Mouse (Mus musculus) stomach, embryonic 15.5 days (tissue): ENCODE measurements at regions not wholly inside any gene's neighbourhood (a gene's known extent, or its start where the extent isn't known, plus 50 kb on each side); places are given as distances from the start of the nearest gene placed in this dataset.

Experiments
- ATAC-seq: fragments of 200-750 bp; cut with Nextera tagmentation; 2 replicates; pipeline ENCODE4 v1.8.0; 2017; ENCODE audit warnings: low read depth, moderate number of reproducible peaks, moderate TSS enrichment; ENCODE audit not compliant: insufficient read depth, low FRiP score
- H3K27ac ChIP-seq: fragments of 300-500 bp; sonication (generic); 2 replicates; pipeline ENCODE4 v1.5.1; 2015; ENCODE audit warnings: mild to moderate bottlenecking, inconsistent platforms
- H3K27me3 ChIP-seq: fragments of 300-500 bp; sonication (generic); replicated peaks from 2 replicates; pipeline ENCODE4 v1.6.1; 2015; ENCODE audit warnings: inconsistent platforms
- H3K36me3 ChIP-seq: fragments of 300-500 bp; sonication (generic); 2 replicates; pipeline ENCODE4 v1.6.1; 2015; ENCODE audit warnings: inconsistent platforms
- H3K4me1 ChIP-seq: fragments of 300-500 bp; sonication (generic); 2 replicates; pipeline ENCODE4 v1.6.1; 2015; ENCODE audit warnings: inconsistent platforms
- H3K4me2 ChIP-seq: fragments of 300-500 bp; sonication (generic); 2 replicates; pipeline ENCODE4 v1.6.1; 2015; ENCODE audit warnings: mild to moderate bottlenecking, inconsistent platforms
- H3K4me3 ChIP-seq: fragments of 300-500 bp; sonication (generic); replicated peaks from 2 replicates; pipeline ENCODE4 v1.5.1; 2015; ENCODE audit warnings: inconsistent platforms
- H3K9ac ChIP-seq: fragments of 300-500 bp; sonication (generic); 2 replicates; pipeline ENCODE4 v1.6.1; 2015; ENCODE audit warnings: inconsistent platforms
- H3K9me3 ChIP-seq: fragments of 300-500 bp; sonication (generic); 2 replicates; pipeline ENCODE4 v1.6.1; 2016; ENCODE audit warnings: inconsistent platforms
- WGBS: fragments of 180-500 bp; shearing (Covaris S2); methylation state at CpG from one replicate; pipeline ENCODE4 v1.1.7; 2015; 5-methylcytosine and 5-hydroxymethylcytosine counted together

DNA sequence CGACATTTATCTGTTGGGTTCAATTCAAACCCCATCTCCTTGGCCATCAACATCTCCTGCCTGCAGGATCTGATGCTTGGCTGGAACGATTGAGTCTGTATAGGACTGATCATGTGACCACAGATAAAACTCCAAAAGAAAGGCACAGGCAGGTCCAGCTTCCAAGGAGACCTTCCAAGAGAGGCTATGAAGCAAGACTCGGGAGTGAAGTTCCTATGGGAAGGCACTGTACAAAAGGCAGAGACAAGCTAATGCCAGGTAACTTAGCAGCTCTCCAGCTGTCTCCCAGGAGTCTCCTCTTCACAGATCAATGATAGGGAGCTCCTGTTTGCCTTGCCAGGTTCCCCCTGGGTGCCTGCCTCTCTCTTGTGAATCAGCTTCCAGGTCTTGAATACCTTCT is 528.2 kb upstream of the Adamts16 start:
- H3K4me2 ChIP-seq: no peak overlapping the region

DNA sequence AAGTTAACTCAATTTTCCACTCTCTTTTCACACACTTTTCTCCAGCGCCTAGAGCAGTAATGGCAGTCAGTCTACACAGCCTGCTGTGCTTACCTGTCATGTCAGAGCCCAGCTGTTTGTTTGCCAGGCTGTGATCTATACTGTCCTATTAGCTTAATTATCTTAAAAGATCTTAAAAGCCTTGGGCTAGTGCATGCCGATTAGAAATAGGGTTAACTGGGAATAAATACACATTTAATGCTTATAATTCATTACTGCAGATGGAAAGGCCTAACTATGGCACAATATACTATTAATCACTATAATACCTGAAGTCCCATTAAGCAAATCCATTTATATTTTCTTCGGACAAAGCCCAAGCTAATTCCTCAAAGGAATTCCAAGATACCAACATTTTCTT is 523.6 kb upstream of the Adamts16 start:
- ATAC-seq: no peak
- Histone ChIP-seq H3K27ac (no peak overlapping the region), H3K9me3 (no peaks in the 10 kb centered on the region), H3K4me2 (no peak overlapping the region), H3K9ac (no peak overlapping the region), H3K36me3 (no peaks in the 10 kb centered on the region), H3K4me1 (no peaks in the 10 kb centered on the region), H3K4me3 (no peak overlapping the region), H3K27me3 (no peaks in the 10 kb centered on the region)
- 55% methylated on average over 3 of the region's 3 CpGs for WGBS

More for the DNA sequence above, 528.2 kb upstream of the Adamts16 start:
- H3K4me3 ChIP-seq: no peak overlapping the region
- no peak overlapping the region for H3K9ac ChIP-seq
- 72% methylated on average over 3 of the region's 3 CpGs for WGBS
- ATAC-seq: no peak
- H3K27me3 ChIP-seq: no peaks in the 10 kb centered on the region
- no peaks in the 10 kb centered on the region for H3K36me3 ChIP-seq
- no peak overlapping the region for H3K27ac ChIP-seq
- peaks cover 17% of the 10 kb centered on the region; the same call in 1 of the 2 replicates for H3K4me1 ChIP-seq
- H3K9me3 ChIP-seq: no peaks in the 10 kb centered on the region

- no peaks in the 10 kb centered on the region for H3K27me3 ChIP-seq
- no peak overlapping the region for H3K9ac ChIP-seq
- no peak overlapping the region for H3K4me3 ChIP-seq
- 83% methylated on average over 5 of the region's 5 CpGs for WGBS
- H3K4me1 ChIP-seq: no peaks in the 10 kb centered on the region
- no peak overlapping the region for H3K4me2 ChIP-seq
- no peaks in the 10 kb centered on the region for H3K9me3 ChIP-seq
- H3K27ac ChIP-seq: no peak overlapping the region
- no peaks in the 10 kb centered on the region for H3K36me3 ChIP-seq
- no peak for ATAC-seq
Measured at GRCm38 (mm10) chr13:71362311-71362710, 520.7 kb upstream of the Adamts16 start.

- Histone ChIP-seq H3K27ac (no peak overlapping the region), H3K36me3 (no peaks in the 10 kb centered on the region), H3K4me1 (no peaks in the 10 kb centered on the region), H3K27me3 (no peaks in the 10 kb centered on the region), H3K9ac (no peak overlapping the region), H3K4me2 (no peak overlapping the region), H3K9me3 (no peaks in the 10 kb centered on the region), H3K4me3 (no peak overlapping the region)
- no peak for ATAC-seq
- 78% methylated on average over 11 of the region's 11 CpGs for WGBS
Measured at GRCm38 (mm10) chr13:71359112-71359511, 517.5 kb upstream of the Adamts16 start.

GRCm38 (mm10) chr13:71350787-71351186 is 509.2 kb upstream of the Adamts16 start:
- Histone ChIP-seq H3K27ac (no peak overlapping the region), H3K4me1 (no peaks in the 10 kb centered on the region), H3K4me3 (no peak overlapping the region), H3K27me3 (no peaks in the 10 kb centered on the region), H3K36me3 (no peaks in the 10 kb centered on the region), H3K9me3 (no peaks in the 10 kb centered on the region), H3K4me2 (no peak overlapping the region), H3K9ac (no peak overlapping the region)
- no peak for ATAC-seq
- 91% methylated on average over 7 of the region's 7 CpGs for WGBS

DNA sequence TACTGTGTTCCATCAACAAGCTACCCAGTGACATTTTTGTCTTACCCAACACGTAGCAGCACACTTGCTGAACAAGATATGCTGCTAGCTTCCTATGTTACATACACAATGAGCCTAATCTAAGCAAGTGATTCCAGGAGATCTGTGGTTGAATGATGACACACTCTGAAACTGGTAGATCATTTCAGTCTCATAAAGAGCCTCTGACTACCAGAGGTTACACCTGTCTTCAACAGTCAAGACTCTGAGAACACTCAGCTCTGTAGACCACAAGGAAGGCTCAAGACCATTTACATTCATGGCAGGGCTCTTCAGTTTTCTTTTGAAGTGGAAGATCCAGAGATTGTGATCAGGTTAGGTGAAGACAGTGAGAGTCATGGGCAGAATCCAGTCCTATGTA is 501.3 kb upstream of the Adamts16 start:
- no peak overlapping the region for H3K9ac ChIP-seq
- ATAC-seq: no peak
- WGBS: 83% methylated on average over 1 of the region's 1 CpGs
- no peaks in the 10 kb centered on the region for H3K27me3 ChIP-seq
- no peak overlapping the region for H3K4me2 ChIP-seq
- no peaks in the 10 kb centered on the region for H3K4me1 ChIP-seq
- no peaks in the 10 kb centered on the region for H3K36me3 ChIP-seq
- H3K27ac ChIP-seq: no peak overlapping the region
- H3K9me3 ChIP-seq: no peaks in the 10 kb centered on the region
- no peak overlapping the region for H3K4me3 ChIP-seq

- Histone ChIP-seq H3K9me3 (no peaks in the 10 kb centered on the region), H3K27me3 (no peaks in the 10 kb centered on the region), H3K4me3 (no peak overlapping the region), H3K4me2 (no peak overlapping the region), H3K4me1 (no peaks in the 10 kb centered on the region), H3K27ac (no peak overlapping the region), H3K36me3 (no peaks in the 10 kb centered on the region), H3K9ac (no peak overlapping the region)
- 75% methylated on average over 6 of the region's 6 CpGs for WGBS
- no peak for ATAC-seq
Measured at GRCm38 (mm10) chr13:71338700-71339099, 497.1 kb upstream of the Adamts16 start.

DNA sequence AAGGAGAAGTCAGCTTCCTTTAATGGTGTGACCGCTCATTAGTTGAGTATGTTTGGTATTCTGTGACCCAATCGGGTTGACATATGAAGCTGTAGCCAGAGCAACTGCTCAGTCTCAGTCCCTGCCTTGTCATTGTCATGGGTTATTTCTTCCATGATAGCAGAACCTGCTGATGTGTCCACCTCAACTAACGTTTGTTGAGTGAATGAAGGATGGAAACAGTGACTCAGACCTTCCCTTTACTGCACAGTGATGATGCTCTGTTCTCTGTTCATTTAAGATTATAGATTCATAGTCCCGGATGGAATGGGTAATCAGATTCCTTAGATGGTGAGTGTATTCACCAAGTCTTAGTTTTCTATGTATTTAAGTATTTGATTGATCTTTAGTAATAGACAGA is 493.3 kb upstream of the Adamts16 start:
- Histone ChIP-seq H3K27ac (no peak overlapping the region), H3K4me1 (no peaks in the 10 kb centered on the region), H3K36me3 (no peaks in the 10 kb centered on the region), H3K27me3 (no peaks in the 10 kb centered on the region), H3K9ac (no peak overlapping the region), H3K4me3 (no peak overlapping the region), H3K9me3 (no peaks in the 10 kb centered on the region), H3K4me2 (no peak overlapping the region)
- ATAC-seq: no peak
- 82% methylated on average over 4 of the region's 4 CpGs for WGBS

GRCm38 (mm10) chr13:71333146-71333545 is 491.5 kb upstream of the Adamts16 start:
- ATAC-seq: no peak
- Histone ChIP-seq H3K27ac (no peak overlapping the region), H3K9ac (no peak overlapping the region), H3K4me3 (no peak overlapping the region), H3K27me3 (no peaks in the 10 kb centered on the region), H3K4me2 (no peak overlapping the region), H3K4me1 (no peaks in the 10 kb centered on the region), H3K9me3 (no peaks in the 10 kb centered on the region), H3K36me3 (no peaks in the 10 kb centered on the region)
- 87% methylated on average over 4 of the region's 4 CpGs for WGBS

DNA sequence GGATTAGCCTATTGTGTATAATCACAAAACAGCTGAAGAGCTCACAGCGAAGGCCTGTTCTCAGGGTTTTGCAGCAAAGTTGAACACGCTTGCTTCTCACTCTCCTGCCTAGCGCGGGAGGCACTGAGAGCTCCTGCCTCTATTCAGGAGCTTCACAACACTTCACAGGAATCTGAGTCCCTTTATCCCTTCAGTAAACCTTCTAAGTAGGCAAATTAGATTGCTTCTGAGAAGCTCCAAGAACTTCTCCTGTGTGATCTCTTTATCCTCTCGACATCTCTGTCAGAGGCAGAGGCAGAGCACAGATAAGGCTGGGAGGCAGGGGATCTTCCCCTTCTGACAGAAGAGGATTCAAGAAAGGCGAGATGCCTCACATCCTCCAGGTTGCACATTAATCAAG is 488.7 kb upstream of the Adamts16 start:
- no peaks in the 10 kb centered on the region for H3K9me3 ChIP-seq
- no peak overlapping the region for H3K4me3 ChIP-seq
- no peaks in the 10 kb centered on the region for H3K27me3 ChIP-seq
- H3K4me1 ChIP-seq: no peaks in the 10 kb centered on the region
- no peak overlapping the region for H3K9ac ChIP-seq
- ATAC-seq: no peak
- no peaks in the 10 kb centered on the region for H3K36me3 ChIP-seq
- no peak overlapping the region for H3K4me2 ChIP-seq
- 29% methylated on average over 6 of the region's 6 CpGs for WGBS
- no peak overlapping the region for H3K27ac ChIP-seq

GRCm38 (mm10) chr13:71327802-71328753 is 486.5 kb upstream of the Adamts16 start:
- Histone ChIP-seq H3K9ac (no peak overlapping the region), H3K9me3 (no peaks in the 10 kb centered on the region), H3K4me2 (no peak overlapping the region), H3K4me1 (no peaks in the 10 kb centered on the region), H3K27me3 (no peaks in the 10 kb centered on the region), H3K36me3 (no peaks in the 10 kb centered on the region), H3K4me3 (no peak overlapping the region), H3K27ac (no peak overlapping the region)
- WGBS: 61% methylated on average over 4 of the region's 4 CpGs
- ATAC-seq: no peak

DNA sequence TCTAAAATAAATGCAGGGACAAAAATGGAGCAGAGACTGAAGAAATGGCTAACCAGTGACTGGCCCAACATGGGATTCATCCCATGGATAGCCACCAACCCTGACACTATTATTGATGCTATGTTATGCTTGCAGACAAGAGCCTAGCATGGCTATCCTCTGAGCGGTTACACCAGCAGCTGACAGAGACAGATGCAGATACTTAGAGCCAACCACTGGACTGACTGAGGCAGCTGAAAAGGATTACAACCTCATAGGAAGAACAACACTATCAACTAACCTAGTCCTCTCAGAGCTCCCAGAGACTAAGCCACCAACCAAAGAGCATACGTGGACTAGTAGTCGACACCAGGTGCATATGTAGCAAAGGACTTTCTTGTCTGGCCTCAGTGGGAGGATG is 478.9 kb upstream of the Adamts16 start:
- H3K4me2 ChIP-seq: no peak overlapping the region
- no peak overlapping the region for H3K4me3 ChIP-seq
- no peaks in the 10 kb centered on the region for H3K27me3 ChIP-seq
- H3K27ac ChIP-seq: no peak overlapping the region
- H3K4me1 ChIP-seq: no peaks in the 10 kb centered on the region
- H3K9ac ChIP-seq: no peak overlapping the region
- 86% methylated on average over 3 of the region's 3 CpGs for WGBS
- H3K9me3 ChIP-seq: no peaks in the 10 kb centered on the region
- no peak for ATAC-seq
- no peaks in the 10 kb centered on the region for H3K36me3 ChIP-seq
